Mouse (Mus musculus) limb, embryonic 14.5 days (tissue): ENCODE measurements around the gene Fastkd5. TPM values are rescaled to one million over a fixed set of nuclear protein-coding genes. Genes with fewer than 3 reads are reported as not detected.
A peak's percentile ranks its signal among the peaks of the same experiment; 100 is the strongest.

Experiments
- ATAC-seq: fragments of 200-750 bp; cut with Nextera tagmentation; 2 replicates; pipeline ENCODE4 v1.8.0; 2017; ENCODE audit warnings: low read depth, moderate number of reproducible peaks, moderate TSS enrichment; ENCODE audit not compliant: low FRiP score
- DNase-seq: peaks from one replicate; pipeline ENCODE4 v3.0.0-alpha.2; 2015; ENCODE audit warnings: low spot score
- H3K27ac ChIP-seq: fragments of 300-500 bp; sonication (generic); replicated peaks from 2 replicates; pipeline ENCODE4 v1.5.1; 2014; ENCODE audit warnings: low read depth, mild to moderate bottlenecking, low read length, moderate library complexity, mixed read lengths
- H3K27me3 ChIP-seq: fragments of 300-500 bp; sonication (generic); 2 replicates; pipeline ENCODE4 v1.6.1; 2014; ENCODE audit warnings: low read length, mixed read lengths; ENCODE audit not compliant: control insufficient read depth, insufficient read depth
- H3K36me3 ChIP-seq: fragments of 300-500 bp; sonication (generic); 2 replicates; pipeline ENCODE4 v1.6.1; 2014; ENCODE audit warnings: mild to moderate bottlenecking, low read length, moderate library complexity, mixed read lengths; ENCODE audit not compliant: control insufficient read depth, insufficient read depth
- H3K4me1 ChIP-seq: fragments of 300-500 bp; sonication (generic); 2 replicates; pipeline ENCODE4 v1.6.1; 2014; ENCODE audit warnings: antibody characterized with exemption, low read length, mixed read lengths; ENCODE audit not compliant: control insufficient read depth, insufficient read depth
- H3K4me2 ChIP-seq: fragments of 300-500 bp; sonication (generic); replicated peaks from 2 replicates; pipeline ENCODE4 v1.6.1; 2014; ENCODE audit warnings: low read depth, mild to moderate bottlenecking, low read length, moderate library complexity; ENCODE audit not compliant: severe bottlenecking
- H3K4me3 ChIP-seq: fragments of 300-500 bp; sonication (generic); replicated peaks from 2 replicates; pipeline ENCODE4 v1.5.1; 2014; ENCODE audit warnings: low read length
- H3K9ac ChIP-seq: fragments of 300-500 bp; sonication (generic); 2 replicates; pipeline ENCODE4 v1.6.1; 2014; ENCODE audit warnings: mild to moderate bottlenecking, low read depth, low read length, moderate library complexity; ENCODE audit not compliant: severe bottlenecking
- H3K9me3 ChIP-seq: fragments of 300-500 bp; sonication (generic); 2 replicates; pipeline ENCODE4 v1.6.1; 2016; ENCODE audit warnings: low read length; ENCODE audit not compliant: control insufficient read depth
- POLR2A ChIP-seq: fragments of 200-500 bp; IDR thresholded peaks from 2 replicates; pipeline ENCODE4 v1.8.0; 2012; ENCODE audit warnings: inconsistent platforms, mild to moderate bottlenecking, moderate library complexity, borderline replicate concordance; ENCODE audit not compliant: insufficient read depth, insufficient read length; ENCODE audit errors: extremely low read depth
- WGBS: fragments of 180-500 bp; shearing (Covaris S2); extraction: QIAGEN DNeasy Blood & Tissue Kit; methylation state at CpG from one replicate; pipeline ENCODE4 v1.1.7; 2014; 5-methylcytosine and 5-hydroxymethylcytosine counted together
- polyA plus RNA-seq, 2 experiments: library from polyadenylated mRNA; depleted of rRNA in 1 of 2; stranded (reverse) in 1 of 2; unstranded in 1 of 2; fragments of >200 nt; fragmentation: Nextera tagmentation in 1 of 2; extraction: Ambion mirVana in 1 of 2; gene quantifications; 2 replicates each; pipeline versions ENCODE4 v1.2.1 to v1.2.3; 2012 to 2014

Gene Fastkd5
- polyA plus RNA-seq, 2 experiments = 6.1 to 14.2 TPM

DNA sequence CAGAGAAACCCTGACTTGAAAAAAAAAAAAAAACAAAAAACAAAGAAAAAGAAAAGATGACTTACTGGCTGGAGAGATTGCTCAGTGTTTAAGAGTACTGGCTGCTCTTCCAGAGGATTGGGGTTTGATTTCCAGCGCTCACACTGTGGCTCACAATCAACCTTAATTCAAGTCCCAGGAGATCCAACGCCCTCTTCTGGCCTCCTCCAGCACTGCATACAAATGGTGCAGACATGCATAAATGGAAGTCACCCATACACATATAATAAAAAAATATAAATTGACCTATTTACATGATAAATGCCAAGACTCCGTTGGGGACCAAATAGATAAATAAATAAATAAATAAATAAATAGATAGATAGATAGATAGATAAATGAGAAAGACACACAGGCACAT lies 1.4 kb downstream of the Fastkd5 start:
- no peaks in the 10 kb centered on the region for H3K27me3 ChIP-seq
- ATAC-seq = no peak
- TF ChIP-seq POLR2A = no peak
- no peak for DNase-seq
- 55% methylated on average over 3 of the region's 3 CpGs for WGBS
- H3K36me3 ChIP-seq = peaks cover 26% of the 10 kb centered on the region
- H3K4me1 ChIP-seq = peaks cover 5% of the 10 kb centered on the region
- peak overlapping the region; percentile 83 for H3K4me3 ChIP-seq
- H3K9ac ChIP-seq = no peak overlapping the region
- H3K4me2 ChIP-seq = peak overlapping the region; percentile 81
- H3K9me3 ChIP-seq = no peaks in the 10 kb centered on the region
- H3K27ac ChIP-seq = no peak overlapping the region

GRCm38 (mm10) chr2:130618972-130619371 lies 10.9 kb downstream of the Fastkd5 start:
- peaks cover 50% of the 10 kb centered on the region for H3K36me3 ChIP-seq
- TF ChIP-seq POLR2A = no peak
- no peak overlapping the region for H3K27ac ChIP-seq
- no peak for ATAC-seq
- no peak overlapping the region for H3K4me2 ChIP-seq
- H3K4me3 ChIP-seq = no peak overlapping the region
- no peak overlapping the region for H3K9ac ChIP-seq
- DNase-seq = no peak
- H3K27me3 ChIP-seq = no peaks in the 10 kb centered on the region
- H3K9me3 ChIP-seq = no peaks in the 10 kb centered on the region
- 92% methylated on average over 7 of the region's 7 CpGs for WGBS
- no peaks in the 10 kb centered on the region for H3K4me1 ChIP-seq

DNA sequence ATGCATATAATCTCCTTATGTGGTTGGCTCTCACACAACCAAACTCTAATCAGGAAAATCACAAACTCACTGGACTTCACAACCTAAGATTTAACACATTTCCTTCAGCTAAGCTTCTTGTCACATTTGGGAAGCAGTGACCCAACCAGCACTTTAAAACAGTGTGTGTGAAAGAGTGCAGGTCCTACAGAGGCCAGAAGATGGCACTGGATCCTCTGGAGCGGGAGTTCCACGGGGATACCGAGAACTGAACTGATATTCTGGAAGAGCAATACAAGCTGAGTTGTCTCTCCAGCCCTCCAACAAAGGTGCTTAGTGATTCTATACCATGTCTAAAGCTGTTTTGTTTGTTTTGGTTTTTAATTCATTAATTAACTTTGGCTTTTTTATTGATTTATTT lies 16.7 kb downstream of the Fastkd5 start:
- ATAC-seq = no peak
- H3K9me3 ChIP-seq = no peaks in the 10 kb centered on the region
- no peak overlapping the region for H3K4me3 ChIP-seq
- peaks cover 33% of the 10 kb centered on the region for H3K36me3 ChIP-seq
- no peak for DNase-seq
- TF ChIP-seq POLR2A = no peak
- H3K27me3 ChIP-seq = no peaks in the 10 kb centered on the region
- H3K27ac ChIP-seq = no peak overlapping the region
- 69% methylated on average over 3 of the region's 3 CpGs for WGBS
- H3K4me2 ChIP-seq = no peak overlapping the region
- H3K4me1 ChIP-seq = no peaks in the 10 kb centered on the region
- H3K9ac ChIP-seq = no peak overlapping the region

- WGBS = 90% methylated on average over 4 of the region's 4 CpGs
- Histone ChIP-seq H3K4me2 (no peak overlapping the region), H3K4me3 (no peak overlapping the region), H3K9ac (no peak overlapping the region), H3K9me3 (no peaks in the 10 kb centered on the region), H3K27ac (no peak overlapping the region), H3K36me3 (peaks cover 55% of the 10 kb centered on the region), H3K4me1 (no peaks in the 10 kb centered on the region), H3K27me3 (no peaks in the 10 kb centered on the region)
- DNase-seq = no peak
- no peak for TF ChIP-seq POLR2A
- ATAC-seq = no peak
Measured at GRCm38 (mm10) chr2:130602195-130602594, 27.6 kb downstream of the Fastkd5 start.

- H3K27ac ChIP-seq = no peak overlapping the region
- H3K9ac ChIP-seq = no peak overlapping the region
- H3K27me3 ChIP-seq = no peaks in the 10 kb centered on the region
- no peak for TF ChIP-seq POLR2A
- no peaks in the 10 kb centered on the region for H3K9me3 ChIP-seq
- no peaks in the 10 kb centered on the region for H3K4me1 ChIP-seq
- whole genome bisulfite sequencing = 72% methylated on average over 3 of the region's 3 CpGs
- no peak for DNase-seq
- H3K4me3 ChIP-seq = no peak overlapping the region
- no peak for ATAC-seq
- H3K36me3 ChIP-seq = peaks cover 72% of the 10 kb centered on the region
- H3K4me2 ChIP-seq = no peak overlapping the region
Measured at GRCm38 (mm10) chr2:130598399-130598798, 31.4 kb downstream of the Fastkd5 start.

DNA sequence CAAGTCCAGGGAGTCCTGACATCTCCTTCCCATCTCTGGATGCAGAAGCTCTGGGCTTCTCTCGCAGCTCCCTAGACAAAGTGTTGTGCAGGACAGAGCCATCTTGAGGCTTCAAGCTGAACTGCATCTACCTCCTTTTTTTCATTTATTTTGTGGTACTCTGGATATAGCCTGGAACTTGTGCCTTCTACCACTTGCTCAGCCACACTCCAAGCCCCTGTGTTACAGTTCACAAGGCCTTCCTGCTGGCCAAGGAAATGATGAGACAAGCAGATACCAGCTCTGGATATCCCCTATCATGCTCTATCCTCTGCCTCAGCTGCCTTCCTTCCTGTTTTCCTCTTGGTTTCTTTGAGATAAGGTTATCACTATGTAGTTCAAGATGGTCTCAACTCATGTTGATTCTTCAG lies 32.2 kb downstream of the Fastkd5 start:
- DNase-seq (peak; percentile 58), ATAC-seq (no peak)
- H3K27me3 ChIP-seq = no peaks in the 10 kb centered on the region
- peaks cover 68% of the 10 kb centered on the region for H3K36me3 ChIP-seq
- H3K4me2 ChIP-seq = no peak overlapping the region
- H3K4me1 ChIP-seq = no peaks in the 10 kb centered on the region
- no peak for TF ChIP-seq POLR2A
- no peak overlapping the region for H3K4me3 ChIP-seq
- WGBS = 27% methylated on average over 1 of the region's 1 CpGs
- H3K9ac ChIP-seq = no peak overlapping the region
- no peaks in the 10 kb centered on the region for H3K9me3 ChIP-seq
- H3K27ac ChIP-seq = no peak overlapping the region
